Mouse (Mus musculus) heart, embryonic 12.5 days (tissue): Measurements from ENCODE around the gene Il11ra2. TPM values are rescaled to one million over a fixed set of nuclear protein-coding genes. Genes with fewer than 3 reads are reported as not detected.
"Not testable (repeated sequence)": the region's sequence is repeated elsewhere in the genome, so short reads cannot be mapped to it uniquely, and the experiment has no call there.

Experiments
- ATAC-seq: fragments of 200-750 bp; cut with Nextera tagmentation; 2 replicates; pipeline ENCODE4 v1.8.0; 2017; ENCODE audit warnings: moderate TSS enrichment, moderate library complexity; ENCODE audit not compliant: insufficient number of reproducible peaks, low FRiP score
- H3K27ac ChIP-seq: fragments of 300-500 bp; sonication (generic); 2 replicates; pipeline ENCODE4 v1.5.1; 2016; ENCODE audit warnings: mild to moderate bottlenecking, moderate library complexity; ENCODE audit not compliant: poor library complexity, severe bottlenecking
- H3K27me3 ChIP-seq: fragments of 300-500 bp; sonication (generic); replicated peaks from 2 replicates; pipeline ENCODE4 v1.6.1; 2016; ENCODE audit warnings: mild to moderate bottlenecking, moderate library complexity
- H3K36me3 ChIP-seq: fragments of 300-500 bp; sonication (generic); 2 replicates; pipeline ENCODE4 v1.6.1; 2016; ENCODE audit warnings: mild to moderate bottlenecking, moderate library complexity
- H3K4me1 ChIP-seq: fragments of 300-500 bp; sonication (generic); replicated peaks from 2 replicates; pipeline ENCODE4 v1.6.1; 2016; ENCODE audit warnings: mild to moderate bottlenecking
- H3K4me2 ChIP-seq: fragments of 300-500 bp; sonication (generic); 2 replicates; pipeline ENCODE4 v1.6.1; 2016; ENCODE audit warnings: mild to moderate bottlenecking, moderate library complexity
- H3K4me3 ChIP-seq: fragments of 300-500 bp; sonication (generic); 2 replicates; pipeline ENCODE4 v1.5.1; 2016; ENCODE audit warnings: mild to moderate bottlenecking
- H3K9ac ChIP-seq: fragments of 300-500 bp; sonication (generic); 2 replicates; pipeline ENCODE4 v1.6.1; 2016; ENCODE audit warnings: mild to moderate bottlenecking, moderate library complexity
- H3K9me3 ChIP-seq: fragments of 300-500 bp; sonication (generic); replicated peaks from 2 replicates; pipeline ENCODE4 v1.6.1; 2016; ENCODE audit warnings: mild to moderate bottlenecking, moderate library complexity
- WGBS: fragments of 180-500 bp; shearing (Covaris S2); methylation state at CpG from one replicate; pipeline ENCODE4 v1.1.7; 2016; 5-methylcytosine and 5-hydroxymethylcytosine counted together
- polyA plus RNA-seq: library from polyadenylated mRNA; unstranded; fragments of >200 nt; fragmentation: Nextera tagmentation; extraction: Ambion mirVana; gene quantifications from 2 replicates; pipeline ENCODE4 v1.2.1, GENCODE M21; 2016

Il11ra2 gene
- polyA plus RNA-seq: not detected in 2 replicates

DNA sequence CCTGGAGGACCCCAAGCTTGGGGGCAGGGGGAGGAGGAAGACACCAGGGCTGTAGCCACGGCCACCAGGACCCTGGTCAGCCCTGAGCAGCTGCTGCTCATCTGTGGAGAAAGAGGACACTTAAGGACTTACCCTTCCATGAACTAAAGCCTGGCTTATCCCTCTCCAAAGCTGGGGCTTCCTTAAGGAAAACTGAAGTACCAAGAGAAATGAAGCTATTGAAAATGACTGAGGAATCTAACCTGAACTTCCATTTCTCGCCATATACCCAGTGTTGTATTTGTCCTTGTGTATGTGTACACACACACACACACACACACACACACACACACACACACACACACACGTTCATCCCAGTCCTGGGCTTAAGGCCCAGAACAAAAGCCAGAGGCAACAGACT is at the start of gene Il11ra2:
TSS of gene Il11ra2 (minus strand) at position 101 of the 400 bp plus-strand sequence.
- not testable (repeated sequence) for H3K9me3 ChIP-seq, H3K4me1 ChIP-seq, H3K27ac ChIP-seq, H3K36me3 ChIP-seq, H3K9ac ChIP-seq, H3K4me3 ChIP-seq, H3K4me2 ChIP-seq, H3K27me3 ChIP-seq, ATAC-seq
- no CpG with 5 or more reads among the region's 3 CpGs for WGBS

- not testable (repeated sequence) for H3K36me3 ChIP-seq, H3K4me2 ChIP-seq, H3K4me1 ChIP-seq, H3K4me3 ChIP-seq, H3K27me3 ChIP-seq, H3K9ac ChIP-seq, H3K27ac ChIP-seq, H3K9me3 ChIP-seq
- ATAC-seq: 0 out of 2 replicates have a peak, but pooled peaks have one; percentile 51
- WGBS: no CpG with 5 or more reads among the region's 18 CpGs
These were observed 20.5 kb upstream of the Il11ra2 start for GRCm38 (mm10) chr4:42682183-42682524.

GRCm38 (mm10) chr4:42681473-42682182 is 19.9 kb upstream of the Il11ra2 start:
- not testable (repeated sequence) for H3K27ac ChIP-seq, H3K9me3 ChIP-seq, H3K4me2 ChIP-seq, H3K4me3 ChIP-seq, H3K36me3 ChIP-seq, H3K9ac ChIP-seq, H3K4me1 ChIP-seq, H3K27me3 ChIP-seq
- WGBS: no CpG with 5 or more reads among the region's 66 CpGs
- ATAC-seq: peak; percentile 22; the same call in 1 of the 2 replicates

GRCm38 (mm10) chr4:42680374-42681356 is 19.0 kb upstream of the Il11ra2 start:
- not testable (repeated sequence) for H3K9me3 ChIP-seq, H3K27ac ChIP-seq, H3K4me2 ChIP-seq, H3K27me3 ChIP-seq, H3K9ac ChIP-seq, H3K4me3 ChIP-seq, H3K4me1 ChIP-seq, ATAC-seq, H3K36me3 ChIP-seq
- no CpG with 5 or more reads among the region's 32 CpGs for WGBS

DNA sequence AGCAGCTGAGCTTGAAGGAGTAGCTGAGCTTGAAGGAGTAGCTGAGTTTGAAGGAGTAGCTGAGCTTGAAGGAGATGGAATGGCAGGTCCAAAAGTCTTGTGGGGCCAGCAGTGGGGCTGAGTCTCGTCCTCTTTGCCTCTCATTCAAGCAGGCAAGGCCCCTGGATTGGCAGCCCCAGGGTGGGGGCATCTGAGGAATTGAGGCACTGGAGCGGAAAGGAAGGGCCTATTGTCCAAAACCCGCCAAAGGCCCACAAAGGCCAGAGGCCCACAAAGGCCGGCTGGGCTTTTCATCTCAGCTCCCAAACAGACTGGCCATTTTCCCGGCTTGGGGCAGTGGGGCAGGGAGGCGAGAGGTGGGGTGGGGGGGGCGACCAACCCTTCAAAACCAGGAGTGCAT is 17.7 kb upstream of the Il11ra2 start:
- H3K27me3 ChIP-seq, H3K9ac ChIP-seq, H3K4me2 ChIP-seq, H3K36me3 ChIP-seq, H3K27ac ChIP-seq, H3K4me1 ChIP-seq, H3K9me3 ChIP-seq, ATAC-seq, H3K4me3 ChIP-seq: not testable (repeated sequence)
- no CpG with 5 or more reads among the region's 7 CpGs for WGBS

DNA sequence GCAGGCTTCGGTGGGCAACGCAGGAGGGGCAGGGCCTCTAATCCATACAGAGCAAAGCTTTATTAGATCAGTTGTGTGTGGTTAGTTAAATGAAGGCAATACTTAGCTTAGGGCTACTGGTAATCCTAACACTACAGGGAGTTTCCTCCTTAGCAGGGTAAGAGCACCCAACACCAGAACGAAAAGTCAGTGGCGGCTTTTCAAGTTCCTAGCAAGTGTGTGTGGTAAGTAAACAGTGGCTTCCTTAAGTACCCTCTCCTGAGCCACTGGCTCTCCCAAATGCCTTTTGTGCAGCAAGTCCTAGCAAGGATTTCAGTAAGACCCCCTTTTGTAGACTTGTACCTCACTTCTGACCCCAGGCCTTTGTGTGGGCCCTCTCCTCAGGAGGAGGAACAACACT is 13.7 kb upstream of the Il11ra2 start:
- not testable (repeated sequence) for H3K4me1 ChIP-seq, H3K4me2 ChIP-seq, H3K9me3 ChIP-seq, ATAC-seq, H3K9ac ChIP-seq, H3K27ac ChIP-seq, H3K4me3 ChIP-seq, H3K27me3 ChIP-seq, H3K36me3 ChIP-seq
- no CpG with 5 or more reads among the region's 4 CpGs for WGBS

DNA sequence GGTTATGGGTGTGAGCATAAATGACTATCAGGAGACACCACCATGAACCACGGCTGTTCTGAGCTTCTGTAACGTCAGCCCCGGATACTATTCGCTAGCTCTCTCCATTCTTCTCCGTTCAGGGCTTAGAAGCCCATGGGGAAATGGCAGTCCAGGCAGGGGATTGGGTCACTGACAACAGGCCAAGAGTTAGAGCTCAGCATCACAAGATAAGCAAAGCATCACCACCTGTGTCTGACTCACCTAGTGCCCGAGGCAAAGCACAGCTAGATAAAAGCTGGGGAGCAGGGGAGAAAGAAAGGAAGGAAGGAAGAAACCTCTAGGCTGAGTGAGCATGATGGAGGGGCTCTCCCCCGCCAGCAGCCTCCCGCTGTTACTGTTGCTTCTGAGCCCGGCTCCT is 6.7 kb downstream of the Il11ra2 start, which contains the start of gene Ccl27b:
TSS of gene Ccl27b (plus strand) at position 301 of the 400 bp plus-strand sequence.
- H3K27ac ChIP-seq, ATAC-seq, H3K9me3 ChIP-seq, H3K4me1 ChIP-seq, H3K36me3 ChIP-seq, H3K4me2 ChIP-seq, H3K4me3 ChIP-seq, H3K9ac ChIP-seq, H3K27me3 ChIP-seq: not testable (repeated sequence)
- no CpG with 5 or more reads among the region's 9 CpGs for WGBS

DNA sequence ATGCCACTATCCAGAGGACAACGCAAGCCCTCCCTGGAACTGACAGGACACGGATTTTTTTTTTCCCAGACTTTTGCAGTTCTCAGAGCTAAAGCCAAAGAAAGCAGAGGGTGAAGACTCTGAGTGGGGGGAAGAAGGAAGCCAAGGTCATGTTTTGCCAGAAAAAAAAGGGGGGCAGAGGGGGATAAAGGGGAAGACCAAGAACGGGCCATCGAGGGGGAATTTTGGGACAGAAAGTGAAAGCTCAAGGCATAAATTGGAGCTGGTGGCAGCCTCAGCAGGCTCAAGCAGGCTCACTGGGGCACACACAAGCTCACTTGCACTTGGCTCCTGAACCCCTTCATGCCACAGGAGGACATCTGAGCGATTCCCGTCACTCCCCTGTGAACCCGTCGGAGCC is 32.3 kb downstream of the Il11ra2 start, which contains the start of gene Gm2564:
TSS of gene Gm2564 (plus strand) at position 301 of the 400 bp plus-strand sequence.
- H3K9ac ChIP-seq, H3K4me1 ChIP-seq, H3K4me3 ChIP-seq, H3K36me3 ChIP-seq, H3K9me3 ChIP-seq, H3K27ac ChIP-seq, H3K4me2 ChIP-seq, ATAC-seq, H3K27me3 ChIP-seq: not testable (repeated sequence)
- WGBS: no CpG with 5 or more reads among the region's 8 CpGs

DNA sequence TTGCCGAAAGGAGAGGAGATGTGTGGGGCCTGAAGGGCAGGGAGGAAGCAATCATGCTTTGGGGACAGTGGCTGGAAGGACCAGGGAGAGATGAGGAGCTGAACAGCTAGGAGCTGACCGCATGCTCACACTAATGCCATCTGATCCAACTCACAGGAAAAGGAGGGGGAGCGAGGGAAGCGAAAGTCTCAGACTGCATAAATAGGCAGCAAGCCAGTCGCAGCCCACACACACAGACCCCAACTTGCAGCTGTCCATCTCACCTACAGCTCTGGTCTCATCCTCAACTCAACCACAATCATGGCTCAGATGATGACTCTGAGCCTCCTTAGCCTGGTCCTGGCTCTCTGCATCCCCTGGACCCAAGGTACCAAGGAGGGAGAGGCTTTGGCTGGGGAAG is 49.8 kb downstream of the Il11ra2 start, which contains the start of gene Gm10591:
TSS of gene Gm10591 (plus strand) at position 301 of the 400 bp plus-strand sequence.
- not testable (repeated sequence) for H3K4me1 ChIP-seq, H3K9ac ChIP-seq, H3K27me3 ChIP-seq, H3K36me3 ChIP-seq, H3K4me3 ChIP-seq, H3K27ac ChIP-seq, H3K9me3 ChIP-seq, H3K4me2 ChIP-seq, ATAC-seq
- no CpG with 5 or more reads among the region's 5 CpGs for WGBS
